Mouse (Mus musculus) embryo, embryonic 10.5 days (tissue): ENCODE measurements around the gene Tmco1.
"Not testable (repeated sequence)": the region's sequence is repeated elsewhere in the genome, so short reads cannot be mapped to it uniquely, and the experiment has no call there.

Source experiments
- DNase-seq: peaks from one replicate; pipeline ENCODE4 v3.0.0-alpha.2; 2015; ENCODE audit warnings: low spot score

Tmco1 gene

DNA sequence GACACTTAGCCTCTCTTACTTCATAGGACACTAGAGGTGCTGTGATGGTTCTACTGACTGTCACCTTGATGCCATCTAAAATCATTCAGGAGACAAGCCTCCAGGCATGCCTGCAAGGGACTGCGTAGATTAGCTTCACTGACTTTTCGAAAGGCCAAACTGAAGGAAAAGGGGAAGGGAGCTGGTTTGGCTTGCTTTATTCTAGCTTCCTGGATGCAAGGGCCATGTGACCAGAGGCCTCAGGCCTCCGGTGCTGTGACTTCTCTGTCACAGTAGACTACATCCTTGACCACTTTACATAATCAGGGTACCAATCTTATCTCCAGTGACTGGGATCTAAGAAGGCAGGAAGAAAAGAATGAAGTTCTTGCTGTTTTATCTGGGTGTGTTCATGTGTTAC, 28.2 kb downstream of the Tmco1 start:
- DNase-seq: no peak

DNA sequence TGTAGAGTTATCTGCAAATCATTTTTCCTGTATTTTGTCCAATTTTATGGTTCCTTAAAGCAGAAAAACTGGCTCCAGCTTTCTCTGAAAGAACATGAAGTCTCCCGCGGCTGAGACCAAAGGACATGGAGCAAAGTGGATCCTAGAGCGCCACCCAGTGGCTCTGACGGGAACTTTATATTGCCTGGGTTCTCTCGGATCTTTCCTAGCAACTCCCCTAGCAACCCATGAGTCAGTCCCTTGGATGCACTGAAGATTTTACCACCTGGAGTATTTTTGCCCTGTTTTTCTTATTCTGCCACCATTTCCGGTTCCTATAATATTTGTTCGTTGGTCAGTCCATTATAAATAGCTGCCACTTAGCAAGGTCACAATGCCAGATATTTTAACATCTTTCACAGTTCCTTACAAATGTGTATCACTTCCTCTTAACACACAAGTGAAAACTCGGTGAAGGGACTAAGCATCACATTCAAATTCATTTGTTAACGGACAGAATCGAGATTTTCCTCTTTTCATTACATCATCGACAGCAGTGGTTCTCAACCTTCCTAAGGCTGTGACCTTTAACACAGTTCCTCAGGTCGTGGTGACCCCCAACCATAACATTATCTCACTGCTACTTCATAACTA, 29.4 kb downstream of the Tmco1 start:
- DNase-seq: peak; percentile 95

- DNase-seq: no peak
Observed at GRCm38 (mm10) chr1:167339177-167339781, 31.1 kb downstream of the Tmco1 start.

DNA sequence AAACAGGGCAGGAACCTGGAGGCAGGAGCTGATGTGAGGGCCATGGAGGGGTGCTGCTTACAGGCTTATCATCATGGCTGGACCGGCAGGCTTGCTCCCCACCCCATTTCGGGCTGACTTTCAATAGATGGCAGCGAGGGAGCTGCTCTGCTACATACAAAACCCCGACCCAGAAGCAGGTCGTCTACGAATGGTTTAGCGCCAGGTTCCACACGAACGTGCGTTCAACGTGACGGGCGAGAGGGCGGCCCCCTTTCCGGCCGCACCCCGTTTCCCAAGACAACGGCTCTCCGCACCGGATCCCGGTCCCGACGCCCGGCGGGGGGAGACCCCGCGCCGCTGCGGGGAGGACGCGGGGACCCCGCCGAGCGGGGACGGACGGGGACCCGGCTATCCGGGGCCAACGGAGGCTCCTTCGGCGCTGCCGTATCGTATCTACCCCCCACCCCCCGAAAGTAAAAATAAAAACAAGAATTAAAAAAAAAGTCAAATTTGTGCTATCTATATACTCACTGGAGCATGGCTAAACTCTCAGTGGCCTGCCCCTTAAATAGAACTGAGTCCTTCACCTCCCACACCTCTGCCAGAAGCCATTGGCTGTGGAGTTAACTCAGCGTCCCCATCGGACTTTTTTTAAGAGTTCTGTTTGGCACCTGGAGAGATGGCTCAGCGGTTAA, 32.1 kb downstream of the Tmco1 start:
- peak; percentile 34 for DNase-seq

DNA sequence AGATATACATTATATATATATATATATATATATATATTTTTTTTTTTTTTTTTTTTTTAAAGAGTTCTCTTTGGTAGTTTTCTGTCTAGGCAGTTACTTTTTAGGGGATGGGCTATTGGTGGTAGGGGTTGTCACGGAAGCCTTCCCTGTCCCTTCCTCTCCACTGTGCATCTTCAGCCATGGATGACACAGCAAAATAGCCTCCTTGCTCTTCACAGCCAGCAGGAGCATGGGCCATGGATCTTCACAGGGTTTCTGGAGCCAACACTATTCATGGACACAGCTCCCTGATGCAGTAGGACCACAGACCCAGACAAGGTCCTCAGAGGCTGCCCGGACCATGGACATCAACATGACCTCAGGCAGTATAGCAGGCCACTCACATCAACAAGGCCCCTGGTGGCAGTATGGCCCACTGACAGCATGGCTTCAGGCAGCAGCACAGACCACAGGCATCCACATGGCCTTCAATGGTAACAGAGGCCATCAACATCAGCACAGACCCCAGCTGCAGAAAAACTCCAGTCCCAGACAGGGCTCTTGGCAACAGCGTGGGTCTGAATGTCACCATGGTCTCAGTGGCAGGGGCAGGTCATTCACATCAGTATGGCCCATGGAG, 32.8 kb downstream of the Tmco1 start:
- DNase-seq: no peak

- no peak for DNase-seq
Observed at GRCm38 (mm10) chr1:167342831-167343230, 34.7 kb downstream of the Tmco1 start.

DNA sequence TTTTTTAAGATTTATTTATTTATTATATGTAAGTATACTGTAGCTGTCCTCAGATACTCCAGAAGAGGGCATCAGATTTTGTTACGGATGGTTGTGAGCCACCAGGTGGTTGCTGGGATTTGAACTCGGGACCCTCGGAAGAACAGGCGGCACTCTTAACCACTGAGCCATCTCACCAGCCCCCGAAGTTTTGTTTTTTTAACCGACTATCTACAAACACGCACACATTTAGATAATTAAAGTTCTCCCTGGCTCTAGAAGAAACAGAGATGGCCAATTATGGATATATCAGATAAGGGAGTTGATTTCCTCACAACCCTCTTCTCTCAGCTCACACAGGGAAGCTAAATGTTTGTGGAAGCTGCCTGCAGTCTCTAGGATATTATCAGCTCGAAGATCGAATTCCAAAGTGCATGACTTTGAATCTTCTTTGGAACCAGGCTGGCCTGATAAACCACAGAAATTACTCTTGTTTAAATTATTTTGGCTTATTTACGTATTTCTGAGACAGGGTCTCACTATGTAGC, 37.9 kb downstream of the Tmco1 start:
- DNase-seq: not testable (repeated sequence)

- not testable (repeated sequence) for DNase-seq
Observed at GRCm38 (mm10) chr1:167349206-167349605, 41.0 kb downstream of the Tmco1 start.

DNA sequence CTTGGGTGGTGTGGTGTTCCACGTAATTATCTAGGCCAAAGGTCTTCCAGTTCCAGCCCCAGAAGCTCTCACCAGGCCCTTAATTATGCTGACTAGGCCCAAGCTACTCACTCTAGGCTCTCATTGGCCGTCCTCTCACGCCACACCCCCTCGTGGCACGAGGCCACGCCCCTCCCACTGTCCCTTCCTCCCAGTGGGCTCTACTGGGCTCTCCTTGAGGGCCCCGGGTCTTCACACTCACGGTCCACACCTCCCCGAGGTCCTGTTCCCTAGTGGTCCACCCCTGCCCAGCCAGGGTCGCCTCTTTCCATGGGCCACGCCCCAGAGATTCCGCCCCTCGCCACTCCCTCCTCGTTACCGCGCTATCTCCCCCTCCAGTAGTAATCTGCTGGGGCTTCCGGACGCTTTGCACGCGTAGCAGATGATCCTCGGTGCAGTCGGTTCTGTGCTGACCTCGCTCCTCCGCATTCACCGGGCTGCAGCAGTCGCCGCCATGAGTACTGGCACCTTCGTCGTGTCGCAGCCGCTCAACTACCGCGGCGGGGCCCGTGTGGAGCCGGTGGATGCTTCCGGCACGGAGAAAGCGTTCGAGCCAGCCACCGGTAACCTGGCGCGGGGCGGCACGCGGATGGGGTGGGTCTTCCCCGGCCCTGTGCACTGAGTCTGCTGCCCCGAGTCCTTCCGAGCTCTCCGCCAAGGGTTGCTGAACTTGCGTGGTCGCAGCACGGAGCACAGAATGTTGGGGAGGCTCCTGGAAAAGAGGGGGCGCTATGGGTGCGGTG, 41.8 kb downstream of the Tmco1 start, which contains the start of gene Aldh9a1:
Aldh9a1 (plus strand) TSS at position 177 of the 782 bp plus-strand sequence.
- peak; percentile 93 for DNase-seq

- DNase-seq: peak; percentile 38
Observed at GRCm38 (mm10) chr1:167350597-167351415, 42.6 kb downstream of the Tmco1 start.

GRCm38 (mm10) chr1:167352403-167352802, 44.2 kb downstream of the Tmco1 start:
- no peak for DNase-seq

DNA sequence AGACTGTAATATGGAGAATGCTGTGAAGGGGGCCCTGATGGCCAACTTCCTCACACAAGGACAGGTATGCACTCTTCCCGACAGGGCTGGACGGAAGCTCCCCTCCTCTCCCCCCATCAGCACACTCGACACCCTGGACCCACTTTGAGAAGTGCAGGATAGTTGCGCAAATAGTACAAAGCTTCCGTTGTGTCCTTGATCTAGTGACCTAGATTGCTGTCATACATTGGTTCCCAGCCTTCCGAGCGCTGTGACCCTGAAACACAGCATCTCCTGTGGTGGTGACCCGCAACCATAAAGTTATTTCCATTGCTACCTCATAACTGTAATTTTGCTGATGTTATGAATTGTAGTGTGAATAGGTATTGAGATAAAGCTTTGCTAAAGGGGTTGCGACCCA, 49.2 kb downstream of the Tmco1 start:
- no peak for DNase-seq

DNA sequence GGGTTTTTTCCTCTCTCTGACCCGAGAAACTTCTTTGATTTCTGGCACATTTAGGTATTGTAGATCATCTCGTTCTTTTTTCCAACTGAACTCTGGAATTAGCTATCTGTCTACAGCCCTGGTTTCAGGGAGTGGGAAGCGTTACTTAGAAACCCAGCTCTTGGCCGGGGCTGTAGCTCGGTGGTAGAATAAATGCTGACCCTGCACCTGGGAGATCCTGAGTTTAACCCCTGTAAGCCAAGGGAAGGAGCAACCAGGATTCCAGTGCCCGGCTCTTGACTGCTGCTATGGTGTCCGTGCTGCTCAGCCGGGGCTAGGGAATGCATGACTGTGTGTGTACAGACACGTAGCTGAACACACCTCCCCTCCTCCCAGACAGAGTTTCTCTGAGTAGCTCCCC, 50.6 kb downstream of the Tmco1 start:
- DNase-seq: no peak

GRCm38 (mm10) chr1:167360268-167360667, 52.1 kb downstream of the Tmco1 start:
- no peak for DNase-seq

DNA sequence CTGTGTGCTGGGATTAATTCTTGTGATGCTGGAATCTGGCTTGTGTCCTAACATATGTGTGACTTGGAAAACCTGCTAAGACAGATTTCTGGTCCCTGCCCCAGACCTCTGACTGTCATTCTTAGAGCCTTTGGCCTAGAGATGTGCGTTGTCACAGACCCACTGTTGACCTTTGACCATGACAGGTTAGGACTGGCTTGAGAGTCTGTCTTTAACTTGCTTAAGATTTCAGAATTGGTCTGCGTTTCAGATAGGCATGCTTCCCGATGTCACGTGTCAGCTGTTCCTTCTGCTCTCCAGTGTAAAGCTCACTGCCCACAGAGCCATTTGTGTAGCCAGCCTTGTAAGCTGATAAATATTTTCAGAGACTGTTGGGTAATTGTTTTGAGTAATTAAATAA, 54.6 kb downstream of the Tmco1 start:
- DNase-seq: no peak

GRCm38 (mm10) chr1:167363322-167363721, 55.1 kb downstream of the Tmco1 start:
- DNase-seq: no peak

- DNase-seq: no peak
Observed at GRCm38 (mm10) chr1:167365808-167366207, 57.6 kb downstream of the Tmco1 start.

DNA sequence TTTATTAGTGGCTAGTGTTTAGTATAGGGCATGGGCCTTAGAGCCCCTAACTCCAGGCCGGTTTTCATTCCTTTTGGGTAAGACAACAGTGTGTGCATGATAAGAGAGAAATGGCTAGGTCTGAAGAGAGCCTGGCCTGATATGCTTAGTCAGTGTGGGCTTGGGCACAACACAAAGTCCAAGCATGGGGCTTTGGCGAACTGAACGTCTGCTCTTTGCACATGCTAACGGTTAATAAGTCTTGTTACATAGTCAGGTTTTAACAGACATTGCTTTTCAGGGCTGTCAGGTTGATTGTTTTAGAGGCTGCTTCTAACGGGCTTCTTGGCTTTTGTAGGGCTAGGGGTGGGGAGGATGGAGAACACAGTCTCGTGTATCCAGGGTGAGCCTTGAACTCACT, 58.4 kb downstream of the Tmco1 start:
- no peak for DNase-seq

DNA sequence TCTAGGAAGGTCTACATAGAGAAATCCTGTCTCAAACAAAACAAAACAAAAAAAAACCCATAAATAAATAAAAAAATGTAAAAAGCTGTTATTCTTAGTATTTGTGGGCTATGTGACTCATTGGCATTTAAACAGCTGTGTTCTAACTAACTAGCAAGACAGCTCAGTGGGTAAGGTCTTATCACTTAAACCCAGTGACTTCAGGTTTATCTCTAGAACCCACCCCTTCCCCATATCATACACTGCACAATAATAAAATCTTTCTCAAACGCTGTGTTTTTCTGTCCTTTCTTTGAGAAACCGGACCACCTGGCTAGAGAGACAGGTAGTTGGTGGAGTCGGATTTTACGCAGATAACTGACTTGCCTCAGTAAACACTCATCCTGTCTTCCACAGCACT, 59.8 kb downstream of the Tmco1 start:
- DNase-seq: no peak

DNA sequence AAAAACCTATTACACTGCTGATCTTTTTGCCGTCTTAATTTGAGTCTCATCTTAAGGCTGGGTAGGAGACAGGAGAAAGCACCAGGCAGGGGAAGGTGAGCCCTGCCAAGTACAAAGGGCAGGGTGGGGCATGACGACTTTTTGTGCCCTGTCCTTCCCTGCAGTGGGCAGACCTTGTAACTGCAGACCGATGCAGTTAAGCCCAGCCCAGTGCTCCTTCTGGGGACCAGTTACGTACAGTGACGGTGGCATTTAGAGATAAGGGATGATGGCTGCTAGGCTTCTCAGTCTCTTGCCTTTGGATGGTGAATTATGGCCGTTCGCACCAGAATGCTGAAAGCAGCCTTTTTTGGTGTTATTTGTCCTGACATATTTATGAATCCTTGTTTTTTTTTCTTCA, 60.3 kb downstream of the Tmco1 start:
- no peak for DNase-seq

- peak; percentile 95 for DNase-seq
Observed at GRCm38 (mm10) chr1:167369905-167370304, 61.7 kb downstream of the Tmco1 start.
